Mouse (Mus musculus) cerebellum, adult 11-12 months (tissue): ENCODE measurements around the gene Gm20388.

ENCODE experiments used
- DNase-seq: peaks from one replicate; pipeline ENCODE4 v3.0.0; 2022

Gm20388 gene

GRCm38 (mm10) chr8:120486477-120487376, 576.1 kb downstream of the Gm20388 start:
- DNase-seq = peak; percentile 60

- DNase-seq = no peak
Measured at GRCm38 (mm10) chr8:120487377-120487728, 576.7 kb downstream of the Gm20388 start.

GRCm38 (mm10) chr8:120487729-120488510, 577.3 kb downstream of the Gm20388 start:
- peak; percentile 71 for DNase-seq

- peak; percentile 64 for DNase-seq
Measured at GRCm38 (mm10) chr8:120488636-120489131, 578.0 kb downstream of the Gm20388 start.

- DNase-seq = peak; percentile 65
Measured at GRCm38 (mm10) chr8:120489142-120489754, 578.6 kb downstream of the Gm20388 start.

- DNase-seq = peak; percentile 73
Measured at GRCm38 (mm10) chr8:120489771-120490281, 579.2 kb downstream of the Gm20388 start.

- peak; percentile 50 for DNase-seq
Measured at GRCm38 (mm10) chr8:120490354-120491141, 579.9 kb downstream of the Gm20388 start.

- peak; percentile 48 for DNase-seq
Measured at GRCm38 (mm10) chr8:120491166-120491793, 580.6 kb downstream of the Gm20388 start.

GRCm38 (mm10) chr8:120492193-120492880, 581.7 kb downstream of the Gm20388 start:
- DNase-seq = peak; percentile 50

- DNase-seq = no peak
Measured at GRCm38 (mm10) chr8:120492881-120493220, 582.2 kb downstream of the Gm20388 start.

GRCm38 (mm10) chr8:120493508-120494464, 583.1 kb downstream of the Gm20388 start:
- DNase-seq = no peak

GRCm38 (mm10) chr8:120494903-120495302, 584.3 kb downstream of the Gm20388 start:
- DNase-seq = peak; percentile 70

- DNase-seq = peak; percentile 24
Measured at GRCm38 (mm10) chr8:120495461-120495860, 584.8 kb downstream of the Gm20388 start.

- DNase-seq = peak; percentile 30
Measured at GRCm38 (mm10) chr8:120496478-120496877, 585.8 kb downstream of the Gm20388 start.

- DNase-seq = no peak
Measured at GRCm38 (mm10) chr8:120497503-120497946, 586.9 kb downstream of the Gm20388 start.

- no peak for DNase-seq
Measured at GRCm38 (mm10) chr8:120498349-120498831, 587.7 kb downstream of the Gm20388 start.

GRCm38 (mm10) chr8:120498926-120499605, 588.4 kb downstream of the Gm20388 start:
- DNase-seq = peak; percentile 83

GRCm38 (mm10) chr8:120500701-120501261, 590.1 kb downstream of the Gm20388 start:
- DNase-seq = peak; percentile 73

GRCm38 (mm10) chr8:120501426-120501825, 590.8 kb downstream of the Gm20388 start:
- DNase-seq = no peak
